Comparison of ENCODE assay signal across 8 mouse cellular contexts in the genomic region with DNA sequence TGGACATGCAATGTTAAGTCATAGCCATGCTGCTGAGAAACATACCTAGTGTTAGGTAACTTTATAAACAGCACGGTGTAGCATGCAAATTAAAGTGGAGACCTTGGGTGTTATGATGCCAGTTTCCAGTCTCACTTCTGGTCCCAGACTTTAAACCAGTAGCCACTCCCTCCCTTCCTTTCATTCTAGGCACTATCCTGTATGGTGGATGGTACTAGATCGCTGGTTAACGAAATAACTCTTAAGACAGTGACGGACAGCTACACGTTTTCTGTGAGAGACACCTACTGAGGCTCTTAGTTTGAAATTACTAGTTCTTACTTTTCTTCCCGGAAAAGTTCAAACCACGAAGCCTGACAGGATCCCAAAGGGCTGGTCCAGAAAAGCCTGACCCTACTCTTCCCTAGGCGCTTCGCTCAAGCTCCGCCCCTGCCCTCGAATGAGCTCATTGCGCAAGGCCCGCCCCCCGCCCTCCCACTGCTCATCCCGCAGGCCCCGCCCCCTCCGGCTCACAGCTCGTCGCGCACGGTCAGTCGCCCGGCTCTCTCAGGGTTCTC. TPM values are rescaled to one million over a fixed set of nuclear protein-coding genes. Genes with fewer than 3 reads are reported as not detected.
A peak's percentile ranks its signal among the peaks of the same experiment; 100 is the strongest.
DNase-seq lines count a peak whose midpoint lies in the region; ATAC-seq lines count a peak whose summit lies in the region.

No protein-coding gene starts in this region.

- peaks cover 15% of the 10 kb centered on the region for H3K4me1 ChIP-seq in limb, embryonic 10.5 days
- peaks cover 21% of the 10 kb centered on the region for H3K4me1 ChIP-seq in neural tube, embryonic 15.5 days

- no peaks in the 10 kb centered on the region for H3K27me3 ChIP-seq in limb, embryonic 10.5 days (ENCODE audit: low read depth, poor library complexity, severe bottlenecking)
- H3K27me3 ChIP-seq in neural tube, embryonic 15.5 days (replicated peaks) = no peaks in the 10 kb centered on the region

- no peaks in the 10 kb centered on the region for H3K9me3 ChIP-seq in limb, embryonic 10.5 days (replicated peaks)
- H3K9me3 ChIP-seq in neural tube, embryonic 15.5 days (replicated peaks) = no peaks in the 10 kb centered on the region

- DNase-seq in frontal cortex, adult 2 months (ENCODE audit: extremely low spot score in 1 of 2, low spot score in 1 of 2) = no peak
- DNase-seq in urinary bladder, postnatal 25 days (ENCODE audit: low spot score) = peak; percentile 99
- no peak for DNase-seq in urinary bladder, adult 2 months (ENCODE audit: low spot score)
- no peak for DNase-seq in limb, embryonic 10.5 days (ENCODE audit: low spot score)
- no peak for DNase-seq in MN1 (ENCODE audit: low spot score)
- no peak for DNase-seq in thymus, postnatal 10 days (ENCODE audit: low spot score in 2 of 2)

- H3K4me3 ChIP-seq in limb, embryonic 10.5 days = peak overlapping the region; percentile 75
- H3K4me3 ChIP-seq in neural tube, embryonic 15.5 days (replicated peaks) = peak overlapping the region; percentile 61

- peak overlapping the region; percentile 94 for H3K27ac ChIP-seq in limb, embryonic 10.5 days
- H3K27ac ChIP-seq in neural tube, embryonic 15.5 days (replicated peaks) = peak overlapping the region; percentile 89

- peak; percentile 53 for ATAC-seq in frontal cortex, adult (ENCODE audit: low TSS enrichment)
- ATAC-seq in neural tube, embryonic 15.5 days (ENCODE audit: low FRiP score) = peak; percentile 58

- peak overlapping the region; percentile 69 for H3K9ac ChIP-seq in neural tube, embryonic 15.5 days (replicated peaks)

- peak overlapping the region; percentile 62 for H3K4me2 ChIP-seq in neural tube, embryonic 15.5 days

- peaks cover 26% of the 10 kb centered on the region for H3K36me3 ChIP-seq in limb, embryonic 10.5 days
- H3K36me3 ChIP-seq in neural tube, embryonic 15.5 days = 0 out of 2 replicates have a peak, but pooled peaks cover under 1% of the 10 kb centered on the region

- WGBS in limb, embryonic 10.5 days = under 1% methylated on average over 23 of the region's 23 CpGs
- 2% methylated on average over 22 of the region's 23 CpGs for WGBS in neural tube, embryonic 15.5 days

RNA-seq across cellular contexts. Expression of gene Dck, which starts 0.3 kb away (rescaled TPM):
- 16.0 and 17.1 TPM in 2 replicates for polyA plus RNA-seq in frontal cortex, adult 2 months (2012; rRNA removed)
- 5.8 TPM in 2 replicates for polyA plus RNA-seq in urinary bladder, adult 2 months (2012; rRNA removed)
- polyA plus RNA-seq in limb, embryonic 10.5 days (2016; fragmentation: Nextera tagmentation; extraction: Ambion mirVana) = 76.8 and 88.2 TPM in 2 replicates
- polyA plus RNA-seq in neural tube, embryonic 15.5 days (2015; fragmentation: Nextera tagmentation; extraction: Ambion mirVana) = 41.8 and 50.2 TPM in 2 replicates

RNA-seq across cellular contexts. Expression of gene Mob1b, which starts 43.9 kb away (rescaled TPM):
- polyA plus RNA-seq in frontal cortex, adult 2 months (2012; rRNA removed) = 12.4 and 13.2 TPM in 2 replicates
- 20.3 and 23.8 TPM in 2 replicates for polyA plus RNA-seq in urinary bladder, adult 2 months (2012; rRNA removed)
- 11.8 and 12.3 TPM in 2 replicates for polyA plus RNA-seq in limb, embryonic 10.5 days (2016; fragmentation: Nextera tagmentation; extraction: Ambion mirVana)
- 7.8 and 8.3 TPM in 2 replicates for polyA plus RNA-seq in neural tube, embryonic 15.5 days (2015; fragmentation: Nextera tagmentation; extraction: Ambion mirVana)
